8 mouse cellular contexts compared by ENCODE assay signal in genomic region chr3:41564471-41565213, GRCm38 (mm10). TPM values are rescaled to one million over a fixed set of nuclear protein-coding genes. Genes with fewer than 3 reads are reported as not detected.
A peak's percentile ranks its signal among the peaks of the same experiment; 100 is the strongest.
DNase-seq lines count a peak whose midpoint lies in the region; ATAC-seq and TF ChIP-seq lines count a peak whose summit lies in the region.

No protein-coding gene starts in this region.

- 0 out of 2 replicates have a peak, but pooled peaks have one; percentile 3 for TF ChIP-seq EP300 in ES-Bruce4 (IDR thresholded peaks at IDR 0.05; ENCODE audit: insufficient read depth, low read depth, low read length)

- no peaks in the 10 kb centered on the region for H3K27me3 ChIP-seq in ES-Bruce4 (ENCODE audit: control insufficient read depth, insufficient read depth, low read length, poor library complexity, severe bottlenecking)
- H3K27me3 ChIP-seq in forebrain, embryonic 11.5 days (ENCODE audit: control insufficient read depth, insufficient read depth, low read length): no peaks in the 10 kb centered on the region
- H3K27me3 ChIP-seq in heart, embryonic 16.5 days (ENCODE audit: control insufficient read depth, insufficient read depth, low read length): no peaks in the 10 kb centered on the region
- no peaks in the 10 kb centered on the region for H3K27me3 ChIP-seq in liver, embryonic 15.5 days
- no peaks in the 10 kb centered on the region for H3K27me3 ChIP-seq in neural tube, embryonic 11.5 days (ENCODE audit: control insufficient read depth, insufficient read depth, low read length)
- no peaks in the 10 kb centered on the region for H3K27me3 ChIP-seq in stomach, embryonic 16.5 days (ENCODE audit: control insufficient read depth, insufficient read depth, low read length)

- H3K9me3 ChIP-seq in ES-Bruce4 (replicated peaks; ENCODE audit: control insufficient read depth, insufficient read depth, low read length, poor library complexity, severe bottlenecking): no peaks in the 10 kb centered on the region
- no peaks in the 10 kb centered on the region for H3K9me3 ChIP-seq in forebrain, embryonic 11.5 days (ENCODE audit: control insufficient read depth, low read length)
- no peaks in the 10 kb centered on the region for H3K9me3 ChIP-seq in heart, embryonic 16.5 days (replicated peaks; ENCODE audit: control insufficient read depth, low read length)
- H3K9me3 ChIP-seq in liver, embryonic 15.5 days (replicated peaks): no peaks in the 10 kb centered on the region
- no peaks in the 10 kb centered on the region for H3K9me3 ChIP-seq in neural tube, embryonic 11.5 days (ENCODE audit: control insufficient read depth, low read length)
- no peaks in the 10 kb centered on the region for H3K9me3 ChIP-seq in stomach, embryonic 16.5 days (replicated peaks; ENCODE audit: control insufficient read depth, low read length)

- TF ChIP-seq POLR2A in ES-Bruce4 (IDR thresholded peaks at IDR 0.05; ENCODE audit: insufficient read depth, low read length): no peak

- WGBS in forebrain, embryonic 11.5 days: under 1% methylated on average over 60 of the region's 60 CpGs
- WGBS in heart, embryonic 16.5 days: under 1% methylated on average over 47 of the region's 60 CpGs
- under 1% methylated on average over 59 of the region's 60 CpGs for WGBS in liver, embryonic 15.5 days (ENCODE audit: insufficient replicate concordance)
- 0% methylated on average over 43 of the region's 60 CpGs for WGBS in neural tube, embryonic 11.5 days
- under 1% methylated on average over 51 of the region's 60 CpGs for WGBS in stomach, embryonic 16.5 days

- peaks cover 4% of the 10 kb centered on the region for H3K4me1 ChIP-seq in ES-Bruce4 (ENCODE audit: control insufficient read depth, insufficient read depth, low read length)
- H3K4me1 ChIP-seq in forebrain, embryonic 11.5 days (replicated peaks; ENCODE audit: control insufficient read depth, insufficient read depth, low read length): 0 out of 2 replicates have a peak, but pooled peaks cover 3% of the 10 kb centered on the region
- H3K4me1 ChIP-seq in heart, embryonic 16.5 days (ENCODE audit: control insufficient read depth, insufficient read depth, low read length): peaks cover 11% of the 10 kb centered on the region
- peaks cover 49% of the 10 kb centered on the region for H3K4me1 ChIP-seq in liver, embryonic 15.5 days (replicated peaks)
- no peaks in the 10 kb centered on the region for H3K4me1 ChIP-seq in neural tube, embryonic 11.5 days (ENCODE audit: control insufficient read depth, insufficient read depth, low read length)
- 0 out of 2 replicates have a peak, but pooled peaks cover 5% of the 10 kb centered on the region for H3K4me1 ChIP-seq in stomach, embryonic 16.5 days (ENCODE audit: control insufficient read depth, insufficient read depth, low read length)

- peak overlapping the region; percentile 93 for H3K9ac ChIP-seq in ES-Bruce4 (ENCODE audit: low read depth, poor library complexity, severe bottlenecking)
- peak overlapping the region; percentile 96 for H3K9ac ChIP-seq in forebrain, embryonic 11.5 days (ENCODE audit: low read length)
- H3K9ac ChIP-seq in heart, embryonic 16.5 days (ENCODE audit: low read length): peak overlapping the region; percentile 88
- peak overlapping the region; percentile 92 for H3K9ac ChIP-seq in liver, embryonic 15.5 days
- H3K9ac ChIP-seq in neural tube, embryonic 11.5 days (ENCODE audit: low read length): peak overlapping the region; percentile 92
- H3K9ac ChIP-seq in stomach, embryonic 16.5 days (ENCODE audit: low read length): peak overlapping the region; percentile 90

- ATAC-seq in forebrain, embryonic 11.5 days (replicated peaks; ENCODE audit: low FRiP score): peak; percentile 69
- ATAC-seq in heart, embryonic 16.5 days (replicated peaks; ENCODE audit: extremely low read depth, insufficient read depth, low FRiP score): peak; percentile 50
- ATAC-seq in liver, embryonic 15.5 days (ENCODE audit: insufficient read depth): peak; percentile 59
- peak; percentile 53 for ATAC-seq in neural tube, embryonic 11.5 days (ENCODE audit: insufficient read depth, low FRiP score, low TSS enrichment)
- ATAC-seq in stomach, embryonic 16.5 days (ENCODE audit: insufficient read depth, low FRiP score): peak; percentile 64

- DNase-seq in c-Kit-positive CD71-positive TER-119-positive erythroid progenitor cells, embryonic 14.5 days (ENCODE audit: low spot score): peak; percentile 62
- DNase-seq in forebrain, embryonic 11.5 days (ENCODE audit: low spot score): peak; percentile 90
- peak; percentile 91 to 97 for DNase-seq in kidney, postnatal 25 days
- peak; percentile 75 for DNase-seq in neural tube, embryonic 11.5 days (ENCODE audit: low spot score)

- H3K4me3 ChIP-seq in ES-Bruce4 (ENCODE audit: low read depth, low read length): peak overlapping the region; percentile 74
- H3K4me3 ChIP-seq in forebrain, embryonic 11.5 days (ENCODE audit: low read depth, low read length): peak overlapping the region; percentile 72
- peak overlapping the region; percentile 72 for H3K4me3 ChIP-seq in heart, embryonic 16.5 days (ENCODE audit: low read length)
- H3K4me3 ChIP-seq in liver, embryonic 15.5 days (replicated peaks): peak overlapping the region; percentile 83
- peak overlapping the region; percentile 72 for H3K4me3 ChIP-seq in neural tube, embryonic 11.5 days (ENCODE audit: low read depth, low read length)
- H3K4me3 ChIP-seq in stomach, embryonic 16.5 days (replicated peaks; ENCODE audit: low read length): peak overlapping the region; percentile 83

- peak overlapping the region; percentile 9; the same call in 1 of the 2 replicates for H3K27ac ChIP-seq in ES-Bruce4 (ENCODE audit: insufficient read depth, low read length)
- peak overlapping the region; percentile 99 for H3K27ac ChIP-seq in forebrain, embryonic 11.5 days (ENCODE audit: low read depth, low read length)
- peak overlapping the region; percentile 96 for H3K27ac ChIP-seq in heart, embryonic 16.5 days (ENCODE audit: low read length)
- peak overlapping the region; percentile 95 for H3K27ac ChIP-seq in liver, embryonic 15.5 days (replicated peaks)
- peak overlapping the region; percentile 95 for H3K27ac ChIP-seq in neural tube, embryonic 11.5 days (ENCODE audit: low read depth, low read length)
- peak overlapping the region; percentile 96 for H3K27ac ChIP-seq in stomach, embryonic 16.5 days (ENCODE audit: low read length)

- peak overlapping the region; percentile 80 for H3K4me2 ChIP-seq in forebrain, embryonic 11.5 days (ENCODE audit: low read depth, low read length, severe bottlenecking)
- peak overlapping the region; percentile 97 for H3K4me2 ChIP-seq in heart, embryonic 16.5 days (ENCODE audit: low read depth, low read length)
- peak overlapping the region; percentile 98 for H3K4me2 ChIP-seq in liver, embryonic 15.5 days
- peak overlapping the region; percentile 90 for H3K4me2 ChIP-seq in neural tube, embryonic 11.5 days (ENCODE audit: low read depth)
- peak overlapping the region; percentile 89 for H3K4me2 ChIP-seq in stomach, embryonic 16.5 days (ENCODE audit: low read depth, low read length)

- peaks cover 53% of the 10 kb centered on the region for H3K36me3 ChIP-seq in ES-Bruce4 (ENCODE audit: control insufficient read depth, insufficient read depth, low read length, poor library complexity, severe bottlenecking)
- no peaks in the 10 kb centered on the region for H3K36me3 ChIP-seq in forebrain, embryonic 11.5 days (ENCODE audit: control insufficient read depth, insufficient read depth, low read length)
- no peaks in the 10 kb centered on the region for H3K36me3 ChIP-seq in heart, embryonic 16.5 days (ENCODE audit: control insufficient read depth, insufficient read depth)
- H3K36me3 ChIP-seq in liver, embryonic 15.5 days (replicated peaks): no peaks in the 10 kb centered on the region
- H3K36me3 ChIP-seq in neural tube, embryonic 11.5 days (ENCODE audit: control insufficient read depth, insufficient read depth, low read length): no peaks in the 10 kb centered on the region
- H3K36me3 ChIP-seq in stomach, embryonic 16.5 days (ENCODE audit: control insufficient read depth, insufficient read depth, low read length): no peaks in the 10 kb centered on the region

- no peak for TF ChIP-seq CTCF in ES-Bruce4 (IDR thresholded peaks at IDR 0.05; ENCODE audit: low read depth, low read length)

RNA-seq across cellular contexts. Expression of gene Jade1, which starts 9.1 kb away (rescaled TPM):
- 179 and 201 TPM in 2 replicates for polyA plus RNA-seq in ES-Bruce4 (2011; ENCODE audit: insufficient read depth, insufficient read length, low read depth, missing spikeins)
- 22.4 and 24.1 TPM in 2 replicates for polyA plus RNA-seq in forebrain, embryonic 11.5 days (2014; fragmentation: Nextera tagmentation; extraction: Ambion mirVana)
- polyA plus RNA-seq in heart, embryonic 16.5 days (2015; fragmentation: Nextera tagmentation; extraction: Ambion mirVana): 13.4 and 14.8 TPM in 2 replicates
- polyA plus RNA-seq in liver, embryonic 15.5 days (2015; fragmentation: Nextera tagmentation; extraction: Ambion mirVana): 8.0 and 8.8 TPM in 2 replicates
- polyA plus RNA-seq in neural tube, embryonic 11.5 days (2014; fragmentation: Nextera tagmentation; extraction: Ambion mirVana): 14.0 and 15.6 TPM in 2 replicates
- polyA plus RNA-seq in stomach, embryonic 16.5 days (2015; fragmentation: Nextera tagmentation; extraction: Ambion mirVana): 11.5 and 11.6 TPM in 2 replicates

Comparison
In these comparisons a context has a peak if more than half of its experiments do, and no peak if none do; other contexts are left out.
1. Peak in every context shown above with its lines: DNase-seq, ATAC-seq, H3K4me3 ChIP-seq and H3K27ac ChIP-seq.
2. H3K27ac ChIP-seq: peak in every context shown above with its lines; median percentile 99 in forebrain, embryonic 11.5 days; 96 in heart, embryonic 16.5 days; 96 in stomach, embryonic 16.5 days; 95 in liver, embryonic 15.5 days; 95 in neural tube, embryonic 11.5 days; 9 in ES-Bruce4.